Mouse (Mus musculus): ENCODE measurements around the gene Tsen34.
"Not testable (repeated sequence)": the region's sequence is repeated elsewhere in the genome, so short reads cannot be mapped to it uniquely, and the experiment has no call there.

Tsen34 gene

DNA sequence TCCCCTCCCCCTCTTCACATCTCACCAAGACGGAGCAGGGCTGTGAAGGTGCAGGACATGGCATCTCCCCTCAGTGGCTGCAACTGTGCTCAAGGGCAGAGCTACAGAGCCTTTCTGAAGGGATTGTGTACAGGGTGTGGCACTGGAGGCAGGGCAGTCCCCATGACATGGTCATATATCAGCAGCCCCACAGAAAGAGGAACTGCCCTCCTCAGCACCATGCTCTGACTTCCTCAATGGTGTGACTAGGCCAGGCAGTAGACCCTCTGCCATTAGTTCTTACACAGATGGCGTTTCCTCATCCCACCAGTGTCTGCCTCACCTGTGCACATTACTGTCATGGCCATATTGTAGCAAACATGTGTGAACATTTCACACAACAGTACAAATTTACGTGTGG, 27.6 kb downstream of the Tsen34 start, which contains the start of gene Pirb:
Pirb (minus strand) TSS at position 124 of the 400 bp plus-strand sequence.
- in situ Hi-C loops (cut with MboI, MseI), result not testable (repeated sequence)

- in situ Hi-C loops (cut with MboI, MseI), result loop anchor here (5.0 kb wide), 1 partner anchor 107 kb away; no protein-coding TSS in a partner anchor
Observed at GRCm38 (mm10) chr7:3725459-3725858, 32.8 kb downstream of the Tsen34 start.

DNA sequence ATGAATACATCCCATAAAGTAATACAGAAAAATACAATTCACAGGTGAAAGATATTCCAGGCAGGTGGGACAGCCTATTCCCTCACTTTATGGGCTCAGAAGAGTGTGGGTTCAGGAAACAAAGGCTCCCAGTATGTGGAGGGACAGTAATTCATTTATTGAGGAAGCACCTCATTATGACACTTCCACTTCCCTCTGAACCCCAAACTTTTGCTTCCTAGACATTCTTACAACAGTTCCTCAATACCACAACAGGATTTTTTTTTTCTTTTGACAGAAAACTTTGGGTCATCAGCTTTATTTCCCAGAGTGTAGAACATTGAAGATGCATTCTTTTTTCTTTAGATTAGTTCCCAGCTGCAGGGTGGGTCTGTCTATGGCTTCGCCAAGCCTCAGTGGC, 40.0 kb downstream of the Tsen34 start:
- in situ Hi-C loops (cut with MboI, MseI), result not testable (repeated sequence)

Measured in T-helper 1 cell (primary cell).